Mouse (Mus musculus) bone marrow macrophage, adult 2 months (primary cell): ENCODE measurements around the gene Zmynd10.

Experiments
- CTCF ChIP-seq: IDR thresholded peaks from 2 replicates; pipeline ENCODE4 v1.5.1; 2012; ENCODE audit warnings: low read depth, mild to moderate bottlenecking, low read length, moderate library complexity
- POLR2A ChIP-seq: IDR thresholded peaks from 2 replicates; pipeline ENCODE4 v1.6.1; 2012; ENCODE audit warnings: mild to moderate bottlenecking, low read depth, low read length, borderline replicate concordance

DNA sequence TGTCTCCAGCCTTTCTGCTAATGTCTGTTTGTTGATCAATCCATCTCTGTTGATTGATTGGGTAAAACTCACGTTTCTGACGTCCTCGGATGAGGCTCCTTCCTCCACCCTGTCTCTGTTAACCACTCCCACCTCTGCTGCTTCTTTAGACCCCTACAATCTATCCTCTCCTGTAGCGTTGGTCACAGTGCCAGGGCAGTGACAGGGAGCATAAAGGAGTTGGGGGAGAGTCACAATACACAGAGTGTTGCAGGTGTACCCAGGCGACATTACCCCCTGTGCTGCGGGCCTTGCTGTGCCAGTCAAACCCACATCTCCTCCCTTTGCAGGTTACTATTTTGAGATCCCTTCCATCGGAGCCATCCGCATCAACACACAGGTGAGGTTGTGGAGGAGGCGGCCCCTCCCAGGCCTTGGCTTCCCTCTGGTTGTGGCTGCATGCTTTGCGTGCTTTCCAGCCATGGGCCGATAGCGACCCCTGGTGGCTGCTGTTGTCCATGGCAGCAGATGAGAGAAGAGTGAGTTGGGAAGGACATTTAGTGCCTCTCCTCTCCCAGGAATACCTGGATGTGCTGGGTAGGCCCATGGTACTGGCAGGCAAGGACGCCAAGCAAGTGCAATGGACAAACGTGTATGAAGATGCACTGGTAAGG is 32.7 kb upstream of the Zmynd10 start:
- TF ChIP-seq CTCF (peak; percentile 89), POLR2A (no peak)
